Mouse (Mus musculus) stomach, embryonic 14.5 days (tissue): ENCODE measurements around the gene Nell2. TPM values are rescaled to one million over a fixed set of nuclear protein-coding genes. Genes with fewer than 3 reads are reported as not detected.

Experiments
- ATAC-seq: fragments of 200-750 bp; cut with Nextera tagmentation; 2 replicates; pipeline ENCODE4 v1.8.0; 2017; ENCODE audit warnings: low read depth, moderate TSS enrichment; ENCODE audit not compliant: insufficient number of reproducible peaks, insufficient read depth, low FRiP score
- H3K27ac ChIP-seq: fragments of 300-500 bp; sonication (generic); 2 replicates; pipeline ENCODE4 v1.5.1; 2014; ENCODE audit warnings: mild to moderate bottlenecking, low read length, moderate library complexity, mixed read lengths
- H3K27me3 ChIP-seq: fragments of 300-500 bp; sonication (generic); 2 replicates; pipeline ENCODE4 v1.6.1; 2014; ENCODE audit warnings: low read length, control low read depth, mixed read lengths; ENCODE audit not compliant: control insufficient read depth, insufficient read depth
- H3K36me3 ChIP-seq: fragments of 300-500 bp; sonication (generic); 2 replicates; pipeline ENCODE4 v1.6.1; 2014; ENCODE audit warnings: mild to moderate bottlenecking, control low read depth, low read length, moderate library complexity, mixed read lengths; ENCODE audit not compliant: control insufficient read depth, insufficient read depth
- H3K4me1 ChIP-seq: fragments of 300-500 bp; sonication (generic); 2 replicates; pipeline ENCODE4 v1.6.1; 2014; ENCODE audit warnings: low read length, control low read depth, mixed read lengths; ENCODE audit not compliant: control insufficient read depth, insufficient read depth
- H3K4me2 ChIP-seq: fragments of 300-500 bp; sonication (generic); replicated peaks from 2 replicates; pipeline ENCODE4 v1.6.1; 2014; ENCODE audit warnings: low read depth, low read length, control low read depth
- H3K4me3 ChIP-seq: fragments of 300-500 bp; sonication (generic); 2 replicates; pipeline ENCODE4 v1.5.1; 2014; ENCODE audit warnings: low read depth, low read length, control low read depth
- H3K9ac ChIP-seq: fragments of 300-500 bp; sonication (generic); replicated peaks from 2 replicates; pipeline ENCODE4 v1.6.1; 2014; ENCODE audit warnings: low read depth, mild to moderate bottlenecking, control low read depth, low read length, moderate library complexity, mixed read lengths
- H3K9me3 ChIP-seq: fragments of 300-500 bp; sonication (generic); 2 replicates; pipeline ENCODE4 v1.6.1; 2016; ENCODE audit warnings: low read depth, low read length, control low read depth; ENCODE audit not compliant: control insufficient read depth
- WGBS: fragments of 180-500 bp; shearing (Covaris S2); extraction: QIAGEN DNeasy Blood & Tissue Kit; methylation state at CpG from one replicate; pipeline ENCODE4 v1.1.7; 2014; 5-methylcytosine and 5-hydroxymethylcytosine counted together
- polyA plus RNA-seq: library from polyadenylated mRNA; unstranded; fragments of >200 nt; fragmentation: Nextera tagmentation; extraction: Ambion mirVana; gene quantifications from 2 replicates; pipeline ENCODE4 v1.2.1, GENCODE M21; 2014

The Nell2 gene
- polyA plus RNA-seq, 1 experiment from 2014 or later: 21.6 TPM

DNA sequence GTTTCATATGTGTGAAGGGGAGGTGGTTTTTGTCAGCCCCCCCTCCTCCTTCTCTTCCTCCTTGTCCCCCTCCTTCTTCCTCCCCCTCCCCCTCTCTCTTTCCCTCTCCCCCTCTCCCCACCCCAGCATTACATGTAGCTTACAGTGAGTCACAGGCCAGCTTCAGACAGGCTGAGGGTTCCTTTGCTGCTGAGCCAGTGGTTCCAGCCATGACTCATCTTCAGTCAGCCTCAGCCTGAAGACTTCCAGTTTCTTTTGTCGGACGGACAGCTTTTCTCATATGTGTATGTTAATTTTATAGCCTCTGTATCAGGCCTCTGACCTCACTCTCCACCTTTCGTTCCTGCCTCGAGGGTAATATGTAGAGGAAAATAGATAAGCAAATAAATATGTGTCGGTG lies 344.9 kb downstream of the Nell2 start:
- Histone ChIP-seq H3K36me3 (no peaks in the 10 kb centered on the region), H3K4me1 (no peaks in the 10 kb centered on the region), H3K9ac (no peak overlapping the region), H3K4me3 (no peak overlapping the region), H3K4me2 (no peak overlapping the region), H3K9me3 (no peaks in the 10 kb centered on the region), H3K27me3 (no peaks in the 10 kb centered on the region), H3K27ac (no peak overlapping the region)
- ATAC-seq: no peak
- 53% methylated on average over 5 of the region's 5 CpGs for WGBS

DNA sequence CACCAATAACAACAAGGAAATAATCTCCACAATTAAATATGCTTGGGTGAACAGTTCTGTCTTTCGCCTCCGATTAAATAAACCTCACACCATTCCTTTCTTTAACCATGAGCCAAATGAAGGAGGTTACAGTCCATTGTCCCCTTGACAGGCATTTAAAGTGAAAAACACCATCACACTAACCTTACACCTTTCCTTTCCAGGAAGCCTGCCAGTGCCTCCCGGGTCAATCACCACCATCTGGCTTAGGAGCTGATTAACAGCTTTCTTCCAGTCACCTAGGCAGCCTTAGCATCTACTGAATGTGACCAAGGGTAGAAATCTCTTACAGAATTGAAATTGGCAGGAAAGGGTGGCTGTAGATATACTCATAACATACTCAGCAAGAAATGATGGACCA lies 371.5 kb downstream of the Nell2 start:
- Histone ChIP-seq H3K4me2 (no peak overlapping the region), H3K27ac (no peak overlapping the region), H3K4me1 (no peaks in the 10 kb centered on the region), H3K27me3 (no peaks in the 10 kb centered on the region), H3K4me3 (no peak overlapping the region), H3K9ac (no peak overlapping the region), H3K36me3 (no peaks in the 10 kb centered on the region), H3K9me3 (no peaks in the 10 kb centered on the region)
- ATAC-seq: no peak
- 62% methylated on average over 3 of the region's 3 CpGs for WGBS

- Histone ChIP-seq H3K4me2 (no peak overlapping the region), H3K4me1 (no peaks in the 10 kb centered on the region), H3K36me3 (no peaks in the 10 kb centered on the region), H3K27me3 (no peaks in the 10 kb centered on the region), H3K9ac (no peak overlapping the region), H3K27ac (no peak overlapping the region), H3K9me3 (no peaks in the 10 kb centered on the region), H3K4me3 (no peak overlapping the region)
- WGBS: 92% methylated on average over 2 of the region's 2 CpGs
- ATAC-seq: no peak
Observed at GRCm38 (mm10) chr15:95145118-95145517, 383.2 kb downstream of the Nell2 start.

GRCm38 (mm10) chr15:95144131-95144530 lies 384.2 kb downstream of the Nell2 start:
- ATAC-seq: no peak
- no peak overlapping the region for H3K4me2 ChIP-seq
- no peak overlapping the region for H3K9ac ChIP-seq
- H3K9me3 ChIP-seq: no peaks in the 10 kb centered on the region
- no peaks in the 10 kb centered on the region for H3K27me3 ChIP-seq
- H3K4me1 ChIP-seq: no peaks in the 10 kb centered on the region
- H3K27ac ChIP-seq: no peak overlapping the region
- no peak overlapping the region for H3K4me3 ChIP-seq
- WGBS: 60% methylated on average over 2 of the region's 2 CpGs
- H3K36me3 ChIP-seq: no peaks in the 10 kb centered on the region

- H3K4me3 ChIP-seq: no peak overlapping the region
- H3K9ac ChIP-seq: no peak overlapping the region
- no peaks in the 10 kb centered on the region for H3K4me1 ChIP-seq
- 49% methylated on average over 12 of the region's 12 CpGs for WGBS
- H3K36me3 ChIP-seq: no peaks in the 10 kb centered on the region
- H3K9me3 ChIP-seq: no peaks in the 10 kb centered on the region
- H3K27ac ChIP-seq: no peak overlapping the region
- no peak overlapping the region for H3K4me2 ChIP-seq
- no peak for ATAC-seq
- H3K27me3 ChIP-seq: no peaks in the 10 kb centered on the region
Observed at GRCm38 (mm10) chr15:95138709-95139409, 389.5 kb downstream of the Nell2 start.

- Histone ChIP-seq H3K9ac (no peak overlapping the region), H3K4me2 (no peak overlapping the region), H3K36me3 (no peaks in the 10 kb centered on the region), H3K4me1 (no peaks in the 10 kb centered on the region), H3K27me3 (no peaks in the 10 kb centered on the region), H3K4me3 (no peak overlapping the region), H3K9me3 (no peaks in the 10 kb centered on the region), H3K27ac (no peak overlapping the region)
- ATAC-seq: no peak
- 82% methylated on average over 10 of the region's 10 CpGs for WGBS
Observed at GRCm38 (mm10) chr15:95137018-95137810, 391.1 kb downstream of the Nell2 start.

GRCm38 (mm10) chr15:95135926-95136609 lies 392.3 kb downstream of the Nell2 start:
- no peak overlapping the region for H3K27ac ChIP-seq
- H3K4me2 ChIP-seq: no peak overlapping the region
- 93% methylated on average over 17 of the region's 17 CpGs for WGBS
- ATAC-seq: no peak
- no peaks in the 10 kb centered on the region for H3K9me3 ChIP-seq
- H3K4me1 ChIP-seq: no peaks in the 10 kb centered on the region
- H3K9ac ChIP-seq: no peak overlapping the region
- no peaks in the 10 kb centered on the region for H3K27me3 ChIP-seq
- H3K36me3 ChIP-seq: no peaks in the 10 kb centered on the region
- no peak overlapping the region for H3K4me3 ChIP-seq

GRCm38 (mm10) chr15:95131401-95131800 lies 397.0 kb downstream of the Nell2 start:
- ATAC-seq: no peak
- Histone ChIP-seq H3K4me2 (no peak overlapping the region), H3K9ac (no peak overlapping the region), H3K4me3 (no peak overlapping the region), H3K36me3 (no peaks in the 10 kb centered on the region), H3K27ac (no peak overlapping the region), H3K9me3 (no peaks in the 10 kb centered on the region), H3K27me3 (no peaks in the 10 kb centered on the region), H3K4me1 (no peaks in the 10 kb centered on the region)
- 75% methylated on average over 4 of the region's 4 CpGs for WGBS
